ENCODE assay signal across 8 mouse cellular contexts in genomic region chr14:18237381-18237780, GRCm38 (mm10). TPM values are rescaled to one million over a fixed set of nuclear protein-coding genes. Genes with fewer than 3 reads are reported as not detected.
DNase-seq lines count a peak whose midpoint lies in the region; ATAC-seq and TF ChIP-seq lines count a peak whose summit lies in the region.

No protein-coding gene starts in this region.

- DNase-seq in heart, adult 11 months, result peak; percentile 64
- no peak for DNase-seq in heart, adult 9 months (ENCODE audit: low spot score in 2 of 2)
- no peak for DNase-seq in CH12.LX (ENCODE audit: extremely low read depth)
- DNase-seq in ovary, postnatal 14 days (ENCODE audit: low spot score), result no peak
- DNase-seq in right cerebral cortex, adult 2 months (ENCODE audit: low spot score in 2 of 2), result no peak
- no peak for DNase-seq in spleen, postnatal 4 days (ENCODE audit: low spot score in 2 of 2)

- H3K27me3 ChIP-seq in CH12.LX (replicated peaks), result peaks cover 11% of the 10 kb centered on the region
- no peaks in the 10 kb centered on the region for H3K27me3 ChIP-seq in heart, embryonic 16.5 days (ENCODE audit: control insufficient read depth, insufficient read depth, low read length)

- no peak overlapping the region for H3K27ac ChIP-seq in CH12.LX (ENCODE audit: insufficient read depth, low read depth)
- peak overlapping the region; percentile 93 for H3K27ac ChIP-seq in heart, embryonic 16.5 days (ENCODE audit: low read length)
- peak overlapping the region; percentile 73; the same call in 1 of the 2 replicates for H3K27ac ChIP-seq in macrophage

- no peak for TF ChIP-seq EP300 in CH12.LX (IDR thresholded peaks at IDR 0.05; ENCODE audit: low read length)

- WGBS in heart, embryonic 16.5 days, result 66% methylated on average over 4 of the region's 4 CpGs
- 61% methylated on average over 4 of the region's 4 CpGs for WGBS in macrophage (ENCODE audit: missing documents)

- in situ Hi-C loops in CH12.LX (cut with MboI; ENCODE audit: low pct_ligation_motif_present, low pct_unique_long_range_greater_than_20kb, low sequenced_read_pairs), result loop anchor here (5.0 kb wide), 1 partner anchor 35 kb away; the partner anchor contains the start of genes Nkiras1 and Rpl15

- H3K79me2 ChIP-seq in CH12.LX (replicated peaks; ENCODE audit: control insufficient read depth, extremely low read depth, insufficient read depth, poor library complexity, severe bottlenecking), result no peaks in the 10 kb centered on the region
- peaks cover 42% of the 10 kb centered on the region for H3K79me2 ChIP-seq in macrophage (ENCODE audit: inconsistent target)

- peak overlapping the region; percentile 56 for H3K9ac ChIP-seq in CH12.LX (ENCODE audit: insufficient read depth, low read depth)
- peak overlapping the region; percentile 77; the same call in 1 of the 2 replicates for H3K9ac ChIP-seq in heart, embryonic 16.5 days (ENCODE audit: low read length)

- H3K4me1 ChIP-seq in CH12.LX (ENCODE audit: control insufficient read depth in 1 of 2, insufficient read depth in 2 of 2), result peaks cover 0 to 45% of the 10 kb centered on the region in 2 experiments; a peak in 2 of 4 replicates
- H3K4me1 ChIP-seq in heart, embryonic 16.5 days (ENCODE audit: control insufficient read depth, insufficient read depth, low read length), result peaks cover 20% of the 10 kb centered on the region

- no peak for TF ChIP-seq POLR2A in CH12.LX (IDR thresholded peaks at IDR 0.05; ENCODE audit: low read depth, low read length)

- H3K4me3 ChIP-seq in CH12.LX (replicated peaks in 1 of 3; ENCODE audit: low read depth in 2 of 3, low read length in 2 of 3, poor library complexity in 1 of 3), result peak overlapping the region in 2 of 3 experiments; percentile 60 to 67
- no peak overlapping the region; the same call in 1 of the 2 replicates for H3K4me3 ChIP-seq in heart, embryonic 16.5 days (ENCODE audit: low read length)
- H3K4me3 ChIP-seq in macrophage (ENCODE audit: inconsistent target), result peak overlapping the region; percentile 57; the same call in 1 of the 2 replicates

- dilution Hi-C loops in CH12.LX (cut with MboI; ENCODE audit: extremely low pct_ligation_motif_present, extremely low pct_unique_long_range_greater_than_20kb, low sequenced_read_pairs), result no loop called here

- peak overlapping the region; percentile 83 for H3K4me2 ChIP-seq in CH12.LX (ENCODE audit: insufficient read depth, low read depth, poor library complexity, severe bottlenecking)
- H3K4me2 ChIP-seq in heart, embryonic 16.5 days (ENCODE audit: low read depth, low read length), result peak overlapping the region; percentile 76

- H3K36me3 ChIP-seq in CH12.LX (replicated peaks in 1 of 2; ENCODE audit: control insufficient read depth in 1 of 2, insufficient read depth in 1 of 2, low read length in 1 of 2) (no peaks in the 10 kb centered on the region), macrophage (ENCODE audit: inconsistent target) (no peaks in the 10 kb centered on the region)
- H3K36me3 ChIP-seq in heart, embryonic 16.5 days (ENCODE audit: control insufficient read depth, insufficient read depth), result no peaks in the 10 kb centered on the region

- TF ChIP-seq RAD21 in CH12.LX (IDR thresholded peaks at IDR 0.05; ENCODE audit: low read depth, low read length), result no peak

- TF ChIP-seq CTCF in CH12.LX (conservative IDR thresholded peaks at IDR 0.05 in 1 of 2, IDR thresholded peaks at IDR 0.05 in 1 of 2; ENCODE audit: low read depth in 2 of 2, low read length in 2 of 2), result no peak

- no peaks in the 10 kb centered on the region for H3K9me3 ChIP-seq in CH12.LX (replicated peaks; ENCODE audit: low read length)
- H3K9me3 ChIP-seq in heart, embryonic 16.5 days (replicated peaks; ENCODE audit: control insufficient read depth, low read length), result no peaks in the 10 kb centered on the region

- ATAC-seq in heart, embryonic 16.5 days (replicated peaks; ENCODE audit: extremely low read depth, insufficient read depth, low FRiP score), result no peak

TF ChIP-seq in CH12.LX, 34 proteins besides CTCF, POLR2A, EP300 and RAD21:
- no peak for TF ChIP-seq UBTF (IDR thresholded peaks at IDR 0.05; ENCODE audit: low read depth, low read length)
- TF ChIP-seq ZC3H11A (IDR thresholded peaks at IDR 0.05; ENCODE audit: low read depth, low read length), result no peak
- TF ChIP-seq IRF4 (IDR thresholded peaks at IDR 0.05; ENCODE audit: low read depth, low read length), result no peak
- TF ChIP-seq USF2 (conservative IDR thresholded peaks at IDR 0.05; ENCODE audit: low read depth, low read length), result no peak
- TF ChIP-seq MAZ (IDR thresholded peaks at IDR 0.05; ENCODE audit: low read depth, low read length), result no peak
- TF ChIP-seq MAX (IDR thresholded peaks at IDR 0.05; ENCODE audit: low read length), result 0 out of 2 replicates have a peak, but pooled peaks have one; percentile 3
- no peak for TF ChIP-seq JUND (conservative IDR thresholded peaks at IDR 0.05; ENCODE audit: low read depth, low read length)
- TF ChIP-seq E2F4 (IDR thresholded peaks at IDR 0.05; ENCODE audit: insufficient replicate concordance, low read depth, low read length), result no peak

RNA-seq across cellular contexts. Expression of gene Nr1d2, which starts 1.5 kb away (rescaled TPM):
- total RNA-seq in CH12.LX (2012; rRNA removed), result 4.5 and 5.1 TPM in 2 replicates
- 8.4 and 9.3 TPM in 2 replicates for total RNA-seq in CH12.LX (2014; rRNA removed)
- polyA plus RNA-seq in CH12.LX (2012; ENCODE audit: insufficient read length, low read depth), result 5.6 and 6.8 TPM in 2 replicates
- 11.8 and 12.3 TPM in 2 replicates for polyA plus RNA-seq in heart, embryonic 16.5 days (2015; fragmentation: Nextera tagmentation; extraction: Ambion mirVana)
- 100 to 1,000 TPM in 18 of 26 experiments, 10 to 100 TPM in 8; 50.5 to 201 (median 119) TPM for total RNA-seq in macrophage (2018; cell fraction: chromatin; rRNA removed)
- 10 to 100 TPM; 14.0 to 44.0 (median 30.0) TPM for total RNA-seq in macrophage (2018; cell fraction: cytosol; rRNA removed)
- total RNA-seq in macrophage (2018; cell fraction: nucleus; rRNA removed), result 100 to 1,000 TPM in 11 of 26 experiments, 10 to 100 TPM in 15; 39.2 to 177 (median 89.2) TPM
- 15.9 to 35.2 TPM (median 29.4 TPM) in 3 replicates for polyA plus RNA-seq in macrophage (2018)

RNA-seq across cellular contexts. Expression of gene Nkiras1, which starts 33.6 kb away (rescaled TPM):
- total RNA-seq in CH12.LX (2012; rRNA removed) (5.5 and 6.6 TPM in 2 replicates), CH12.LX (2014; rRNA removed) (9.2 and 10.7 TPM in 2 replicates)
- polyA plus RNA-seq in CH12.LX (2012; ENCODE audit: insufficient read length, low read depth) (9.8 and 12.5 TPM in 2 replicates), macrophage (2018) (6.7 to 11.3 TPM (median 8.8 TPM) in 3 replicates)
- 25.3 TPM in 2 replicates for polyA plus RNA-seq in heart, embryonic 16.5 days (2015; fragmentation: Nextera tagmentation; extraction: Ambion mirVana)
- total RNA-seq in macrophage (2018; cell fraction: chromatin; rRNA removed), result 10 to 100 TPM in 24 of 26 experiments, 1 to 10 TPM in 2; 8.1 to 54.0 (median 23.8) TPM
- 10 to 100 TPM in 8 of 26 experiments, 1 to 10 TPM in 18; 3.6 to 17.4 (median 7.7) TPM for total RNA-seq in macrophage (2018; cell fraction: cytosol; rRNA removed)
- total RNA-seq in macrophage (2018; cell fraction: nucleus; rRNA removed), result 10 to 100 TPM in 25 of 26 experiments, 1 to 10 TPM in 1; 9.2 to 55.9 (median 29.5) TPM

RNA-seq across cellular contexts. Expression of gene Rpl15, which starts 33.8 kb away (rescaled TPM):
- total RNA-seq in CH12.LX (2012; rRNA removed) (2,059 and 2,113 TPM in 2 replicates), CH12.LX (2014; rRNA removed) (2,291 and 2,467 TPM in 2 replicates)
- polyA plus RNA-seq in CH12.LX (2012; ENCODE audit: insufficient read length, low read depth) (753 and 1,059 TPM in 2 replicates), macrophage (2018) (300 to 721 TPM (median 628 TPM) in 3 replicates)
- 203 and 235 TPM in 2 replicates for polyA plus RNA-seq in heart, embryonic 16.5 days (2015; fragmentation: Nextera tagmentation; extraction: Ambion mirVana)
- 100 to 1,000 TPM in 1 of 26 experiments, 10 to 100 TPM in 25; 20.0 to 152 (median 38.1) TPM for total RNA-seq in macrophage (2018; cell fraction: chromatin; rRNA removed)
- 1,000 to 10,000 TPM in 1 of 26 experiments, 100 to 1,000 TPM in 25; 584 to 1,229 (median 731) TPM for total RNA-seq in macrophage (2018; cell fraction: cytosol; rRNA removed)
- 100 to 1,000 TPM in 21 of 26 experiments, 10 to 100 TPM in 5; 55.7 to 196 (median 126) TPM for total RNA-seq in macrophage (2018; cell fraction: nucleus; rRNA removed)
